Comparison of ENCODE assay signal across 14 mouse cellular contexts in genomic region chr5:4499036-4499435, GRCm38 (mm10).
A peak's percentile ranks its signal among the peaks of the same experiment; 100 is the strongest.
DNase-seq lines count a peak whose midpoint lies in the region; ATAC-seq and TF ChIP-seq lines count a peak whose summit lies in the region.
"Had no signal": no experiment of that assay in that cellular context is flagged by ENCODE, and none has a peak within 500 bp of the region (broad histone marks: within the 10 kb centered on the region; RNA-seq: fewer than 3 reads in every experiment).

No protein-coding gene starts in this region.

- no peaks in the 10 kb centered on the region for H3K36me3 ChIP-seq in forebrain, embryonic 13.5 days (ENCODE audit: poor library complexity, severe bottlenecking)
- no peaks in the 10 kb centered on the region for H3K36me3 ChIP-seq in forebrain, embryonic 14.5 days (ENCODE audit: control insufficient read depth, insufficient read depth, low read length)
- no peaks in the 10 kb centered on the region for H3K36me3 ChIP-seq in limb, embryonic 11.5 days (ENCODE audit: control insufficient read depth, insufficient read depth, low read length)
- H3K36me3 ChIP-seq in limb, embryonic 10.5 days = no peaks in the 10 kb centered on the region
- H3K36me3 ChIP-seq in heart, embryonic 15.5 days = no peaks in the 10 kb centered on the region

- H3K4me2 ChIP-seq in forebrain, embryonic 13.5 days = peak overlapping the region; percentile 17
- H3K4me2 ChIP-seq in forebrain, embryonic 14.5 days (ENCODE audit: low read length) = no peak overlapping the region
- no peak overlapping the region for H3K4me2 ChIP-seq in limb, embryonic 11.5 days (ENCODE audit: low read depth, severe bottlenecking)
- peak overlapping the region; percentile 31 for H3K4me2 ChIP-seq in heart, embryonic 15.5 days

- H3K9ac ChIP-seq in forebrain, embryonic 13.5 days = no peak overlapping the region
- no peak overlapping the region for H3K9ac ChIP-seq in forebrain, embryonic 14.5 days (ENCODE audit: low read length)
- H3K9ac ChIP-seq in limb, embryonic 11.5 days (ENCODE audit: low read length) = peak overlapping the region; percentile 9; the same call in 1 of the 2 replicates
- no peak overlapping the region for H3K9ac ChIP-seq in heart, embryonic 15.5 days

- TF ChIP-seq CTCF in brain, embryonic 14.5 days (IDR thresholded peaks at IDR 0.05; ENCODE audit: borderline replicate concordance, extremely low read depth, insufficient read depth, insufficient read length) = no peak

- 0 out of 2 replicates have a peak, but pooled peaks cover 3% of the 10 kb centered on the region for H3K27me3 ChIP-seq in forebrain, embryonic 13.5 days
- no peaks in the 10 kb centered on the region for H3K27me3 ChIP-seq in forebrain, embryonic 14.5 days (replicated peaks; ENCODE audit: control insufficient read depth, insufficient read depth, low read length)
- H3K27me3 ChIP-seq in limb, embryonic 11.5 days (ENCODE audit: control insufficient read depth, insufficient read depth, low read length) = no peaks in the 10 kb centered on the region
- no peaks in the 10 kb centered on the region for H3K27me3 ChIP-seq in limb, embryonic 10.5 days (ENCODE audit: low read depth, poor library complexity, severe bottlenecking)
- no peaks in the 10 kb centered on the region for H3K27me3 ChIP-seq in heart, embryonic 15.5 days

- H3K4me1 ChIP-seq in forebrain, embryonic 13.5 days = peaks cover 32% of the 10 kb centered on the region
- H3K4me1 ChIP-seq in forebrain, embryonic 14.5 days (ENCODE audit: control insufficient read depth, insufficient read depth, low read length) = peaks cover 16% of the 10 kb centered on the region
- H3K4me1 ChIP-seq in limb, embryonic 11.5 days (ENCODE audit: control insufficient read depth, insufficient read depth, low read length) = peaks cover 5% of the 10 kb centered on the region; the same call in 1 of the 2 replicates
- peaks cover 34% of the 10 kb centered on the region for H3K4me1 ChIP-seq in limb, embryonic 10.5 days
- H3K4me1 ChIP-seq in heart, embryonic 15.5 days (replicated peaks) = peaks cover 34% of the 10 kb centered on the region

- DNase-seq in forebrain, embryonic 14.5 days (ENCODE audit: low spot score) = no peak
- no peak for DNase-seq in limb, embryonic 11.5 days (ENCODE audit: low spot score)
- DNase-seq in limb, embryonic 10.5 days (ENCODE audit: low spot score) = no peak
- peak; percentile 42 for DNase-seq in brain, embryonic 14.5 days (ENCODE audit: low read depth)
- DNase-seq in layer of hippocampus, postnatal 36 days = no peak
- DNase-seq in thymus, postnatal 4 days = no peak
- DNase-seq: B cell, adult 2 months; cerebellum, adult 11-12 months; embryo, embryonic 11 days; gastrocnemius, adult 2 months; kidney, postnatal 25 days; thymus, postnatal 25 days had no signal

- no peak overlapping the region for H3K27ac ChIP-seq in forebrain, embryonic 13.5 days
- H3K27ac ChIP-seq in forebrain, embryonic 14.5 days (ENCODE audit: low read depth, low read length) = no peak overlapping the region
- no peak overlapping the region for H3K27ac ChIP-seq in limb, embryonic 11.5 days (replicated peaks; ENCODE audit: low read depth, low read length)
- H3K27ac ChIP-seq in limb, embryonic 10.5 days = no peak overlapping the region
- H3K27ac ChIP-seq in heart, embryonic 15.5 days = peak overlapping the region; percentile 14; the same call in 1 of the 2 replicates
- H3K27ac ChIP-seq: gastrocnemius, adult 2 months had no signal

- ATAC-seq in forebrain, embryonic 13.5 days = no peak
- no peak for ATAC-seq in forebrain, embryonic 14.5 days
- ATAC-seq in limb, embryonic 11.5 days (ENCODE audit: insufficient number of reproducible peaks, low FRiP score, low TSS enrichment, low read depth) = no peak
- ATAC-seq in heart, embryonic 15.5 days (replicated peaks; ENCODE audit: insufficient number of reproducible peaks, insufficient read depth, low FRiP score, low read depth) = peak; percentile 50; the same call in 1 of the 2 replicates

- 2% methylated on average over 4 of the region's 4 CpGs for WGBS in forebrain, embryonic 13.5 days
- 11% methylated on average over 4 of the region's 4 CpGs for WGBS in forebrain, embryonic 14.5 days
- WGBS in limb, embryonic 11.5 days = 48% methylated on average over 4 of the region's 4 CpGs
- 57% methylated on average over 4 of the region's 4 CpGs for WGBS in limb, embryonic 10.5 days
- WGBS in heart, embryonic 15.5 days = 11% methylated on average over 4 of the region's 4 CpGs

- no peak overlapping the region for H3K4me3 ChIP-seq in forebrain, embryonic 13.5 days
- H3K4me3 ChIP-seq in forebrain, embryonic 14.5 days (ENCODE audit: low read depth, low read length) = no peak overlapping the region
- H3K4me3 ChIP-seq in limb, embryonic 11.5 days (ENCODE audit: low read depth, low read length) = no peak overlapping the region
- no peak overlapping the region for H3K4me3 ChIP-seq in limb, embryonic 10.5 days
- peak overlapping the region; percentile 13 for H3K4me3 ChIP-seq in heart, embryonic 15.5 days
- H3K4me3 ChIP-seq: gastrocnemius, adult 2 months had no signal

- TF ChIP-seq POLR2A in brain, embryonic 14.5 days (IDR thresholded peaks at IDR 0.05; ENCODE audit: borderline replicate concordance, extremely low read depth, insufficient read depth, insufficient read length, poor library complexity, severe bottlenecking) = no peak

- H3K9me3 ChIP-seq in forebrain, embryonic 13.5 days (replicated peaks) = no peaks in the 10 kb centered on the region
- H3K9me3 ChIP-seq in forebrain, embryonic 14.5 days (replicated peaks; ENCODE audit: control insufficient read depth, low read length) = no peaks in the 10 kb centered on the region
- no peaks in the 10 kb centered on the region; the same call in 1 of the 2 replicates for H3K9me3 ChIP-seq in limb, embryonic 11.5 days (ENCODE audit: control insufficient read depth, low read length)
- H3K9me3 ChIP-seq in limb, embryonic 10.5 days (replicated peaks) = no peaks in the 10 kb centered on the region
- no peaks in the 10 kb centered on the region for H3K9me3 ChIP-seq in heart, embryonic 15.5 days (replicated peaks)

Comparison
In these comparisons a context has a peak if more than half of its experiments do, and no peak if none do; other contexts are left out.
1. H3K4me2 ChIP-seq: peak in forebrain, embryonic 13.5 days (single experiment) and heart, embryonic 15.5 days (single experiment); none in forebrain, embryonic 14.5 days (single experiment) and limb, embryonic 11.5 days (single experiment).